Mouse (Mus musculus) spleen, adult 2 months (tissue): ENCODE results near the gene Haghl.

Experiments used
- CTCF ChIP-seq: fragments of 200-500 bp; IDR thresholded peaks from 2 replicates; pipeline ENCODE4 v1.5.1; 2011; ENCODE audit warnings: mild to moderate bottlenecking, inconsistent platforms; ENCODE audit not compliant: insufficient read depth, insufficient read length, insufficient replicate concordance; ENCODE audit errors: extremely low read depth
- POLR2A ChIP-seq: fragments of 200-500 bp; IDR thresholded peaks from 2 replicates; pipeline ENCODE4 v1.6.1; 2011; ENCODE audit warnings: low read depth, low read length, inconsistent platforms

GRCm38 (mm10) chr17:25760148-25760547 lies 25.3 kb downstream of the Haghl start:
- TF ChIP-seq POLR2A (no peak), CTCF (no peak)
